Mouse (Mus musculus) embryonic facial prominence, embryonic 11.5 days (tissue): ENCODE data around the gene Tmie. TPM values are rescaled to one million over a fixed set of nuclear protein-coding genes. Genes with fewer than 3 reads are reported as not detected.

ENCODE experiments used
- ATAC-seq: fragments of 200-750 bp; cut with Nextera tagmentation; replicated peaks from 2 replicates; pipeline ENCODE4 v1.8.0; 2017; ENCODE audit warnings: low read depth; ENCODE audit not compliant: insufficient number of reproducible peaks, low FRiP score, low TSS enrichment
- DNase-seq: peaks from one replicate; pipeline ENCODE4 v3.0.0-alpha.2; 2015; ENCODE audit warnings: low spot score
- H3K27ac ChIP-seq: fragments of 300-500 bp; sonication (generic); replicated peaks from 2 replicates; pipeline ENCODE4 v1.5.1; 2014; ENCODE audit warnings: mild to moderate bottlenecking, low read depth, low read length, control low read depth
- H3K27me3 ChIP-seq: fragments of 300-500 bp; sonication (generic); 2 replicates; pipeline ENCODE4 v1.6.1; 2014; ENCODE audit warnings: mild to moderate bottlenecking, low read length, moderate library complexity, mixed read lengths; ENCODE audit not compliant: control insufficient read depth, insufficient read depth
- H3K36me3 ChIP-seq: fragments of 300-500 bp; sonication (generic); replicated peaks from 2 replicates; pipeline ENCODE4 v1.6.1; 2014; ENCODE audit warnings: low read depth, mild to moderate bottlenecking, low read length, moderate library complexity, mixed read lengths; ENCODE audit not compliant: control insufficient read depth, insufficient read depth
- H3K4me1 ChIP-seq: fragments of 300-500 bp; sonication (generic); 2 replicates; pipeline ENCODE4 v1.6.1; 2014; ENCODE audit warnings: low read length, mixed read lengths; ENCODE audit not compliant: control insufficient read depth, insufficient read depth
- H3K4me2 ChIP-seq: fragments of 300-500 bp; sonication (generic); 2 replicates; pipeline ENCODE4 v1.6.1; 2014; ENCODE audit warnings: low read depth, mild to moderate bottlenecking, control low read depth, low read length, moderate library complexity
- H3K4me3 ChIP-seq: fragments of 300-500 bp; sonication (generic); 2 replicates; pipeline ENCODE4 v1.5.1; 2014; ENCODE audit warnings: low read depth, low read length, control low read depth
- H3K9ac ChIP-seq: fragments of 300-500 bp; sonication (generic); replicated peaks from 2 replicates; pipeline ENCODE4 v1.6.1; 2014; ENCODE audit warnings: mild to moderate bottlenecking, control low read depth, low read length
- H3K9me3 ChIP-seq: fragments of 300-500 bp; sonication (generic); replicated peaks from 2 replicates; pipeline ENCODE4 v1.6.1; 2016; ENCODE audit warnings: mild to moderate bottlenecking, low read length, inconsistent platforms, mixed read lengths; ENCODE audit not compliant: control insufficient read depth
- WGBS: fragments of 180-500 bp; shearing (Covaris S2); extraction: QIAGEN DNeasy Blood & Tissue Kit; methylation state at CpG from one replicate; pipeline ENCODE4 v1.1.7; 2014; 5-methylcytosine and 5-hydroxymethylcytosine counted together
- polyA plus RNA-seq: library from polyadenylated mRNA; unstranded; fragments of >200 nt; fragmentation: Nextera tagmentation; extraction: Ambion mirVana; gene quantifications from 2 replicates; pipeline ENCODE4 v1.2.1, GENCODE M21; 2014

Gene Tmie
- polyA plus RNA-seq, 1 experiment from 2014 or later: 0.13 TPM

DNA sequence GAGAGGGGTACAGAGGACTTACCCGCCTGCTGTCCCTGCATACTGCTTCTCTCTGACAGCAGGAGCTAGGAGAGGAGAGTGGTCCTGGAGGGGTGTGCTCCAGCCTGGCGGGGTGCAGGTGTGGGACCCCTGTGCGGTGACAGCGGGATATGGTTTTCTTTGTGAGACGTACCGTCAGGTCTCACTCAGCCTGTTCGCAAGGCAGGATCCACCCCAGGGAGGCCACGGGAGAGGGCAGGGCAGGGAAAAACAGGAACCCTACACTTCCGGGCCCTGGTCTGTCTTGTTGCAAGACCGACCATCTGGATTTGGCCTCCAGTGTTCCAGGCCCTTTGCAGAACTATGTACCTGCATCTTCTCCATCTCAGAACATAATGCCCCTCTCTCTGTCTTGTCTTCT lies 13.5 kb upstream of the Tmie start:
- no peaks in the 10 kb centered on the region for H3K36me3 ChIP-seq
- no peak overlapping the region for H3K4me3 ChIP-seq
- no peak overlapping the region for H3K4me2 ChIP-seq
- no peak for ATAC-seq
- WGBS: 61% methylated on average over 10 of the region's 10 CpGs
- H3K4me1 ChIP-seq: no peaks in the 10 kb centered on the region
- DNase-seq: no peak
- H3K9ac ChIP-seq: 0 out of 2 replicates have a peak overlapping the region, but pooled peaks have one; percentile 15
- H3K9me3 ChIP-seq: no peaks in the 10 kb centered on the region
- H3K27ac ChIP-seq: no peak overlapping the region
- H3K27me3 ChIP-seq: no peaks in the 10 kb centered on the region; the same call in 1 of the 2 replicates

DNA sequence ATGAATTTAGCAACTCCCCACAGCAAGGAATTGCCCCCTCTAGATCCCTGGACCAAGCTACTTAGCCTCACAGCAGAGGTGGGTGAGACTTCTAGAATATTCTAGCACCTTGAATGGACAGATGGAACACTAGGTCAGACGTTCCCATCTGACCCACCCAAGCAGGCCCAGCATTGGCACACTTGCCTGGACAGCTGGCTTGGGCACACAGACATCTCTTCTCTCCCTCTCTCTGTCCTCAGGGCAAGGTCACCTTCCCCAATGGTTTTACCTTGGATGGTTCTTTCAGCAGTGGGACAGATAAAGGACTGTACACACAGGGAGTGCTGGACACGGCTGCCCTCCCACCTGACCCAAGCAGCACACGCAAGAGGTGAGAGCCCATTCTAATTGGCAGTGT lies 12.6 kb upstream of the Tmie start:
- Histone ChIP-seq H3K9ac (no peak overlapping the region), H3K9me3 (no peaks in the 10 kb centered on the region), H3K4me1 (no peaks in the 10 kb centered on the region), H3K4me2 (no peak overlapping the region), H3K27ac (no peak overlapping the region), H3K36me3 (no peaks in the 10 kb centered on the region), H3K27me3 (no peaks in the 10 kb centered on the region; the same call in 1 of the 2 replicates), H3K4me3 (no peak overlapping the region)
- ATAC-seq (no peak), DNase-seq (no peak)
- WGBS: 87% methylated on average over 3 of the region's 3 CpGs

DNA sequence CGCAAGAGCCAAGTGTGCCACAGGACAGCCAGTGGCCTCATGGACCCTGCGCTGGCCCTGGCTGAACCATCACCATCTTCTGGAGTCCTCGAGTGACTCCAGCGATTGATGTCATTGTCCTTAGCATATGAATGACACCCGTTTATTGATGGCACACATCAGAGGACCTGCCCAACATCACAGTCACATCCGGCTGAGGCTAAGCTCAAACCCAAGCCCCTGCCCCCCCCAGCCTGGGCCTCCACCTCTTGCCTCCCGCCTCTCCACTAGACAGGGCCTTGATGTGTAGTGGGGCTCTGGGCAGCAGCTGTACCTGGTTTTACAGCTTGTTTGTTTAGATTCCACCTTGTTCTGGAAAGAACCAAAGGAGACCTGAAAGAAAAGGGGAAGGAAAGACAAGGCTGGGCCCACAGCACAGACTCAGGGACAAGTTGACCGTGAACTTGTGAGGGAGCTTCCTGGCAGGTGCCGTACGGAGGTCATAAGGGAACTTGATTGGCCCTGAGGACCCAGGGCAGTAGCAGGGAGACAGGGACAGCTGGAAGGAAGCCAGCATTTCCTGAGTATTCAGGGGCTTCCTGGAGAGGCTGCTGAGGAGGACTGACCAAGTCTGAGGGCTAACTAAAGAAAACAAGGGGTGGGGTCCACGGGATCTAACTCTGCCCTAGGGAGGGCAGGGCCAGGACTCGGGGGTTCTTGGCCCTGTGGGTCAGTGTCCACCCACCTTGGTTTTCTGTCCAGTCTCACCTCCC lies 11.3 kb upstream of the Tmie start:
- DNase-seq (no peak), ATAC-seq (no peak)
- 79% methylated on average over 12 of the region's 12 CpGs for WGBS
- no peak overlapping the region for H3K4me2 ChIP-seq
- H3K27ac ChIP-seq: no peak overlapping the region
- H3K4me1 ChIP-seq: no peaks in the 10 kb centered on the region
- H3K27me3 ChIP-seq: no peaks in the 10 kb centered on the region; the same call in 1 of the 2 replicates
- H3K4me3 ChIP-seq: no peak overlapping the region
- H3K9ac ChIP-seq: no peak overlapping the region
- no peaks in the 10 kb centered on the region for H3K36me3 ChIP-seq
- no peaks in the 10 kb centered on the region for H3K9me3 ChIP-seq

DNA sequence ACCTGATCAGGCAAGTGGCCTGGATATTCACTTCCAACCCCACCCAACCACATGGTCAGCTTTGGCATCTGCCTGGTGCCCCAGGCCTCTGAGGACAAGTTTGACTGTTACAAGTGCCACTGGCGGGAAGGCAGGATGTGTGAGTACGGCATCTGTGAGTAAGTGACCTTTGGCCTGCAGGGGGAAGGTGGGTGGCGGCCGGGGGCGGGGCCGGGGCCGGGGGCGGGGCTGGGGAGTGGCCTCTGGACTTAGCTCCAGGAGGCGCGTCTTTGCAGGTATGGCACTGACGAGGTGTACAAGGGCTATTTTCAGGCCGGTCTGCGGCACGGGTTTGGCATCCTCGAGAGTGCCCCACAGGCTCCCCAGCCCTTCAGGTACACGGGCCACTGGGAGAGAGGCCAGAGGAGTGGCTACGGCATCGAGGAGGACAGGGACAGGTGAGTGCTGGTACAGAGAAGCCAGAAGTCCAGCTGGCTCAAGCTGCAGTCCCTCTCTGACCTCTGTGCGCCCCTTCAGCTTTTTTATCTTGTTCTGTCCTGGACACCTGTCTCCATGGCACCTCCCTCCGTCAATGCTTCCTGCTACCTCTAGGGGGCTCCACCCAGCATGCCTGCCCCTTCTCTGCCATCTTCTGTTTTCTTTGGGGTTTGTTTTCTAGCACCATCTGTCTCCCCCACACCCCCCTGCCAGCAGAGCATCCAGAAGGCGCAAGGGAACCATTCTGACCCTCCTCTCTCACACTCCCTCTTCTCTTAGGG lies 10.3 kb upstream of the Tmie start:
- H3K4me1 ChIP-seq: no peaks in the 10 kb centered on the region
- ATAC-seq (no peak), DNase-seq (no peak)

DNA sequence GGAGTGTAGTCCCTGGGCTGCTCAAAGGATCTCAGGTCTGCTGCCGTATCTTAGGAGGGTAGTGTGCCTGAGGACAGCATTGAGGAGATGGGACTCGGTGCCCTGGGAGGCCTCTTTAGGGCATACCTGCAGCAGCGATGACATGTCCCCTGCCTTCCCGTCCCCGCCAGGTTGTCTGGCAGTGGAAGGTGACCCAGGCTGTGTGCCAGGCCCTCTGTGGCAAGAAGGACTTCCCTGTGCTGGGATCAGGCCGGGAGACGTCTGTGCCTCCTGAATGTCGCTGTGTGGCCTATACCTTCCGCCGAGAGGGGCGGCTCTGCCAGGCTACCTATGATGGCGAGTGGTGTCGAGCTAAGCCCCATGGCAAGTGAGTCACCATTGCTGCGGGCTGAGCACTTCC lies 9.0 kb upstream of the Tmie start:
- no peaks in the 10 kb centered on the region for H3K9me3 ChIP-seq
- no peak overlapping the region for H3K9ac ChIP-seq
- no peak for ATAC-seq
- DNase-seq: no peak
- no peak overlapping the region for H3K27ac ChIP-seq
- 85% methylated on average over 14 of the region's 14 CpGs for WGBS
- no peaks in the 10 kb centered on the region for H3K36me3 ChIP-seq
- no peak overlapping the region for H3K4me2 ChIP-seq
- no peak overlapping the region for H3K4me3 ChIP-seq
- no peaks in the 10 kb centered on the region for H3K4me1 ChIP-seq
- no peaks in the 10 kb centered on the region; the same call in 1 of the 2 replicates for H3K27me3 ChIP-seq

More for the DNA sequence above, 10.3 kb upstream of the Tmie start:
- no peak overlapping the region for H3K27ac ChIP-seq
- no peaks in the 10 kb centered on the region for H3K9me3 ChIP-seq
- no peaks in the 10 kb centered on the region; the same call in 1 of the 2 replicates for H3K27me3 ChIP-seq
- WGBS: 13% methylated on average over 19 of the region's 21 CpGs
- no peak overlapping the region for H3K4me3 ChIP-seq
- no peaks in the 10 kb centered on the region for H3K36me3 ChIP-seq
- H3K4me2 ChIP-seq: no peak overlapping the region
- no peak overlapping the region for H3K9ac ChIP-seq

DNA sequence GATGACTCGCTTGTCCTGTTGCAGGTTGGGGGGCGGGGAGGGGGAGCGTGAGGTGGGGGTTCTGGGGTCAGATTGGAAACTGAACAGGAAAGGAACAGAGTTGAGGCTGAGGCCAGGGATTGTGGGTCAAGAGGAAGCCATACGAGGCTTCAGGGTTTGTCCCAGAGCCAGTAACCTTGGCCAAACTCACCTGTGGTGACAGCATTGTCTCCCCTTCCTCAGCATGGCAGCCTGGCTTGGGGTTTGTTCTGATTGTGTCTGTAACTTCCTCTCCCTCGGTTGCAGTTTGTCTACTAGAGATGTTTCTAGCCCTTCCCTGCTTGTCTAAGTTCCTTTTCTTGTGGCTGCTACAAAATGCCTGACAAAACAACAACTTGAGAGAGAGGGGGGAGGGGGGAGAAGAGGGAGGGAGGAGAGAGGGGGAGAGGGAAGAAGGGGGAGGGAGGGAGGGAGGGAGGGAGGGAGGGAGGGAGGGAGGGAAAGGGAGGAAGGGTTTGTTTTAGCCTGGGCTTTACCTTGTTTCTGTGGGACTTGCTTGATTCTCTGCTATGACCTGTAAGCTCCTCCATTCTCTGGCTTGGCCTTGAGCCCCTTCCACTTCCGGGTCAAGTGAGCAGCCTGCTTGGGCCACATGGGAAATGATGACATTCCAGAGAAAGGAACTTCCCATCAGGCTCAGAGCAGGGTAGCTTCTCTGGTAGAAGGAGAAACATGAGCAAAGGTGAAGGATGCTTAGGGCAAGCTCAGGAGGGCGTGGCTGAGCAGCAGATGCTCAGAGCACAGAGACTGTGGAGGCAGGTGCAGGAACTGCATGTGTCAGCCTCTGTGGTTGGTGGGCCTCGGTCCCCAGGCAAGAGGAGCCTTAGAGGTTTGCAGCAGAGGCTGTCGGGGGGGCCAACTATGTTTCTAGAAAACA lies 7.7 kb upstream of the Tmie start:
- ATAC-seq (no peak), DNase-seq (no peak)
- 69% methylated on average over 9 of the region's 9 CpGs for WGBS
- Histone ChIP-seq H3K27me3 (no peaks in the 10 kb centered on the region), H3K4me3 (no peak overlapping the region), H3K4me1 (no peaks in the 10 kb centered on the region), H3K9ac (no peak overlapping the region), H3K36me3 (no peaks in the 10 kb centered on the region), H3K27ac (no peak overlapping the region), H3K9me3 (no peaks in the 10 kb centered on the region), H3K4me2 (no peak overlapping the region)

DNA sequence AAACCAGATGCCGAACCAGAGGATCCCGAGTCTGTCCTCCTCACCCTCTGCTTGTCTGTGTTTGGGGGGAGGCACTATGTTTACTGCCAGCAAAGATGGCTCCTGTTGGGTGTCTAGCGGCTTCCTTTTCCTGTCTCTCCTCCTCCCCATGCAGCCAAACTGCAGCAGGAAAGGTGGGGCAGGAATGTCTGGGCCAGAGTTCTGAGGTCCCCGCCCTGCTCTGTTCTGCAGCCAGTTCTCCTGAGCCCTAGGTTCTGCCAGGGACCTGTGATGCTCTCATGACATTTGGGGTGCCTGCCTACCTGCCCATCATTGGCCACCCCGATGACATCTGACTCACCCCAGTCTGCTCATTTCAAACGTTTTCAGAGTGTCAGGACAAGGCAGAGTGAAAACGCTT lies 2.0 kb upstream of the Tmie start:
- 68% methylated on average over 7 of the region's 7 CpGs for WGBS
- no peaks in the 10 kb centered on the region for H3K36me3 ChIP-seq
- no peak overlapping the region for H3K9ac ChIP-seq
- ATAC-seq: no peak
- DNase-seq: no peak
- H3K27ac ChIP-seq: no peak overlapping the region
- peaks cover 23% of the 10 kb centered on the region for H3K27me3 ChIP-seq
- no peaks in the 10 kb centered on the region for H3K9me3 ChIP-seq
- H3K4me2 ChIP-seq: no peak overlapping the region
- H3K4me3 ChIP-seq: no peak overlapping the region
- H3K4me1 ChIP-seq: no peaks in the 10 kb centered on the region
